ENCODE assay signal across 34 mouse cellular contexts in the genomic region with DNA sequence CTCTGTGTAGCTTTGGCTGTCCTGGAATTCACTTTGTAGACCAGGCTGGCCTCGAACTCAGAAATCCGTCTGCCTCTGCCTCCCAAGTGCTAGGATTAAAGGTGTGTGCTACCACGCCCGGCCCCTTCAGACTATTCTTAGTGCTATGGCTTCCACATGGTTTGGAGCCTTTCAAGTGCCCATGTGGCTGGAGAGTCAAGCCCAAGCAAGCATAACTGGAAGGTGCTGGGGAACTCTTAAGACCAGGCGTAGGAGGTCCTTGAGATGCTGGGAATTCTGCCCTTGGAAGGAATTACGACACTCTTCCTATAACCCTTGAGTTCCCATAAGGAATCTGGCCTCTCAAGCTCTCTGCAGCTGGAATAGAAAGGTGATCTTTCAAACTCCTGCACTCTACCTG. TPM values are rescaled to one million over a fixed set of nuclear protein-coding genes. Genes with fewer than 3 reads are reported as not detected.
A peak's percentile ranks its signal among the peaks of the same experiment; 100 is the strongest.
DNase-seq lines count a peak whose midpoint lies in the region; ATAC-seq and TF ChIP-seq lines count a peak whose summit lies in the region.
"Had no signal": no experiment of that assay in that cellular context is flagged by ENCODE, and none has a peak within 500 bp of the region (broad histone marks: within the 10 kb centered on the region; RNA-seq: fewer than 3 reads in every experiment).

No protein-coding gene starts in this region.

- no peak overlapping the region for H3K9ac ChIP-seq in midbrain, embryonic 14.5 days (replicated peaks; ENCODE audit: low read length)
- H3K9ac ChIP-seq: embryonic facial prominence, embryonic 13.5 days; forebrain, embryonic 13.5 days; hindbrain, embryonic 13.5 days had no signal

- DNase-seq in heart, adult 11 months, result peak; percentile 75
- no peak for DNase-seq in heart, adult 9 months (ENCODE audit: low spot score in 2 of 2)
- peak; percentile 14 for DNase-seq in lung, adult 2 months
- peak; percentile 6 for DNase-seq in lung, postnatal 14 days
- DNase-seq in layer of hippocampus, adult 11-12 months (ENCODE audit: low spot score), result no peak
- DNase-seq in midbrain, embryonic 14.5 days, result no peak
- no peak for DNase-seq in layer of hippocampus, postnatal 14 days (ENCODE audit: low spot score in 2 of 2)
- DNase-seq: adrenal gland, adult 8-10 months; adrenal gland, postnatal 25 days; cerebellum, adult 11-12 months; cerebellum, adult 8-10 months; cerebellum, postnatal 10 days; cerebellum, postnatal 36 days; embryo, embryonic 11 days; gastrocnemius, postnatal 10 days; gastrocnemius, postnatal 36 days; heart, adult 2 months had no signal

- TF ChIP-seq POLR2A in lung, adult 2 months (IDR thresholded peaks at IDR 0.05; ENCODE audit: borderline replicate concordance, extremely low read depth, low read depth, low read length), result no peak

- TF ChIP-seq CTCF in lung, adult 2 months (IDR thresholded peaks at IDR 0.05; ENCODE audit: insufficient read depth, low read length), result no peak

- H3K4me2 ChIP-seq in midbrain, embryonic 14.5 days (ENCODE audit: low read length), result no peak overlapping the region
- H3K4me2 ChIP-seq: embryonic facial prominence, embryonic 13.5 days; forebrain, embryonic 13.5 days; heart, embryonic 11.5 days; hindbrain, embryonic 13.5 days had no signal

- no peak overlapping the region for H3K4me3 ChIP-seq in lung, adult 2 months (replicated peaks; ENCODE audit: extremely low read depth, low read depth, low read length)
- no peak overlapping the region for H3K4me3 ChIP-seq in midbrain, embryonic 14.5 days (replicated peaks; ENCODE audit: low read depth, low read length)
- H3K4me3 ChIP-seq: embryonic facial prominence, embryonic 10.5 days; embryonic facial prominence, embryonic 13.5 days; erythroblast, embryonic 14.5 days; forebrain, embryonic 10.5 days; forebrain, embryonic 13.5 days; heart, adult 2 months; hindbrain, embryonic 13.5 days had no signal

- ATAC-seq in midbrain, embryonic 14.5 days (ENCODE audit: low FRiP score, low TSS enrichment), result no peak
- ATAC-seq: activated CD4-positive, CD25-positive, alpha-beta regulatory T cell, adult 4 months; forebrain, embryonic 13.5 days; forebrain, embryonic 16.5 days; hindbrain, embryonic 16.5 days had no signal

- no peaks in the 10 kb centered on the region for H3K27me3 ChIP-seq in midbrain, embryonic 14.5 days (ENCODE audit: control insufficient read depth, insufficient read depth, low read length)
- H3K27me3 ChIP-seq: embryonic facial prominence, embryonic 13.5 days; forebrain, embryonic 13.5 days; hindbrain, embryonic 13.5 days had no signal

- peaks cover 89% of the 10 kb centered on the region for H3K36me3 ChIP-seq in midbrain, embryonic 14.5 days (ENCODE audit: control insufficient read depth, insufficient read depth, low read length)

- no peaks in the 10 kb centered on the region for H3K4me1 ChIP-seq in lung, adult 2 months (ENCODE audit: control insufficient read depth, insufficient read depth, low read length)
- no peaks in the 10 kb centered on the region for H3K4me1 ChIP-seq in midbrain, embryonic 14.5 days (ENCODE audit: control insufficient read depth, insufficient read depth, low read length)
- H3K4me1 ChIP-seq: embryonic facial prominence, embryonic 10.5 days; embryonic facial prominence, embryonic 13.5 days; forebrain, embryonic 10.5 days; forebrain, embryonic 13.5 days; hindbrain, embryonic 13.5 days had no signal

- WGBS in lung, adult 2 months, result 85% methylated on average over 6 of the region's 6 CpGs
- WGBS in midbrain, embryonic 14.5 days, result 95% methylated on average over 6 of the region's 6 CpGs

- H3K9me3 ChIP-seq in midbrain, embryonic 14.5 days (ENCODE audit: control insufficient read depth, low read length), result no peaks in the 10 kb centered on the region
- H3K9me3 ChIP-seq: embryonic facial prominence, embryonic 10.5 days; embryonic facial prominence, embryonic 13.5 days; forebrain, embryonic 10.5 days; forebrain, embryonic 13.5 days; hindbrain, embryonic 13.5 days had no signal

- H3K27ac ChIP-seq in midbrain, embryonic 14.5 days (replicated peaks; ENCODE audit: low read depth, low read length), result no peak overlapping the region
- H3K27ac ChIP-seq: embryonic facial prominence, embryonic 10.5 days; embryonic facial prominence, embryonic 13.5 days; forebrain, embryonic 10.5 days; forebrain, embryonic 13.5 days; heart, adult 2 months; hindbrain, embryonic 13.5 days had no signal

RNA-seq across cellular contexts. Expression of gene Ctps, which starts 13.5 kb away (rescaled TPM):
- 7.7 and 10.2 TPM in 2 replicates for polyA plus RNA-seq in lung, adult 2 months (2012; rRNA removed)
- polyA plus RNA-seq in midbrain, embryonic 14.5 days (2014; fragmentation: Nextera tagmentation; extraction: Ambion mirVana), result 77.0 and 95.2 TPM in 2 replicates
- total RNA-seq in layer of hippocampus, postnatal 14 days (2021), result 10 to 100 TPM; 41.9 to 46.2 TPM

RNA-seq across cellular contexts. Expression of gene Slfnl1, which starts 24.6 kb away (rescaled TPM):
- polyA plus RNA-seq in lung, adult 2 months (2012; rRNA removed), result 0.12 and 0.26 TPM in 2 replicates
- not detected in 2 replicates for polyA plus RNA-seq in midbrain, embryonic 14.5 days (2014; fragmentation: Nextera tagmentation; extraction: Ambion mirVana)
- total RNA-seq in layer of hippocampus, postnatal 14 days (2021), result under 1 TPM; 0.37 to 0.86 TPM
- total RNA-seq: ES-E14; heart, adult 2 months; heart, postnatal 25 days; hematopoietic stem cell, adult 5-6 weeks had no signal
- polyA plus RNA-seq: activated CD4-positive, CD25-positive, alpha-beta regulatory T cell, adult 4 months; embryonic facial prominence, embryonic 10.5 days; embryonic facial prominence, embryonic 13.5 days; erythroblast, embryonic 14.5 days; forebrain, embryonic 10.5 days; forebrain, embryonic 13.5 days; forebrain, embryonic 16.5 days; heart, embryonic 11.5 days; heart, embryonic 14.5 days; hindbrain, embryonic 13.5 days; hindbrain, embryonic 16.5 days had no signal

RNA-seq across cellular contexts. Expression of gene Gm8439, which starts 32.0 kb away (rescaled TPM):
- polyA plus RNA-seq in lung, adult 2 months (2012; rRNA removed), result not detected in 2 replicates
- polyA plus RNA-seq in midbrain, embryonic 14.5 days (2014; fragmentation: Nextera tagmentation; extraction: Ambion mirVana), result not detected in 2 replicates
- total RNA-seq in layer of hippocampus, postnatal 14 days (2021), result not detected
- total RNA-seq: adrenal gland, adult 8-10 months; adrenal gland, postnatal 25 days; ES-E14; gastrocnemius, adult 18-20 months; gastrocnemius, postnatal 10 days; gastrocnemius, postnatal 36 days; heart, adult 2 months; heart, postnatal 25 days; hematopoietic stem cell, adult 5-6 weeks had no signal
- polyA plus RNA-seq: activated CD4-positive, CD25-positive, alpha-beta regulatory T cell, adult 4 months; brain, embryonic 14.5 days; cortical plate, adult 2 months; embryonic facial prominence, embryonic 10.5 days; embryonic facial prominence, embryonic 13.5 days; erythroblast, embryonic 14.5 days; forebrain, embryonic 10.5 days; forebrain, embryonic 13.5 days; forebrain, embryonic 16.5 days; heart, adult 2 months; heart, embryonic 14.5 days; hindbrain, embryonic 13.5 days; hindbrain, embryonic 16.5 days had no signal

Comparison
In these comparisons a context has a peak if more than half of its experiments do, and no peak if none do; other contexts are left out.
1. DNase-seq: peak in heart, adult 11 months (single experiment), lung, adult 2 months (single experiment) and lung, postnatal 14 days (single experiment); none in heart, adult 9 months (0 of 2), layer of hippocampus, adult 11-12 months (single experiment), midbrain, embryonic 14.5 days (single experiment) and layer of hippocampus, postnatal 14 days (0 of 2).